Mouse (Mus musculus) kidney, embryonic 14.5 days (tissue): ENCODE results near the gene Rnasek. TPM values are rescaled to one million over a fixed set of nuclear protein-coding genes. Genes with fewer than 3 reads are reported as not detected.

Experiments
- ATAC-seq: fragments of 200-750 bp; cut with Nextera tagmentation; 2 replicates; pipeline ENCODE4 v1.8.0; 2017; ENCODE audit warnings: moderate number of reproducible peaks, mild to moderate bottlenecking, moderate TSS enrichment, moderate library complexity; ENCODE audit not compliant: low FRiP score, low TSS enrichment
- H3K27ac ChIP-seq: fragments of 300-500 bp; sonication (generic); 2 replicates; pipeline ENCODE4 v1.5.1; 2014; ENCODE audit warnings: low read depth, mild to moderate bottlenecking, low read length, moderate library complexity, mixed read lengths
- H3K27me3 ChIP-seq: fragments of 300-500 bp; sonication (generic); 2 replicates; pipeline ENCODE4 v1.6.1; 2014; ENCODE audit warnings: mild to moderate bottlenecking, low read length; ENCODE audit not compliant: control insufficient read depth, insufficient read depth
- H3K36me3 ChIP-seq: fragments of 300-500 bp; sonication (generic); 2 replicates; pipeline ENCODE4 v1.6.1; 2014; ENCODE audit warnings: low read length, mixed read lengths; ENCODE audit not compliant: control insufficient read depth, insufficient read depth
- H3K4me1 ChIP-seq: fragments of 300-500 bp; sonication (generic); 2 replicates; pipeline ENCODE4 v1.6.1; 2014; ENCODE audit warnings: low read length, mixed read lengths; ENCODE audit not compliant: control insufficient read depth, insufficient read depth
- H3K4me2 ChIP-seq: fragments of 300-500 bp; sonication (generic); replicated peaks from 2 replicates; pipeline ENCODE4 v1.6.1; 2014; ENCODE audit warnings: low read depth, mild to moderate bottlenecking, low read length
- H3K4me3 ChIP-seq: fragments of 300-500 bp; sonication (generic); 2 replicates; pipeline ENCODE4 v1.5.1; 2014; ENCODE audit warnings: mild to moderate bottlenecking, low read length
- H3K9ac ChIP-seq: fragments of 300-500 bp; sonication (generic); 2 replicates; pipeline ENCODE4 v1.6.1; 2014; ENCODE audit warnings: low read depth, mild to moderate bottlenecking, low read length, moderate library complexity
- H3K9me3 ChIP-seq: fragments of 300-500 bp; sonication (generic); 2 replicates; pipeline ENCODE4 v1.6.1; 2016; ENCODE audit warnings: low read length; ENCODE audit not compliant: control insufficient read depth
- whole genome bisulfite sequencing: fragments of 180-500 bp; shearing (Covaris S2); extraction: QIAGEN DNeasy Blood & Tissue Kit; methylation state at CpG from one replicate; pipeline ENCODE4 v1.1.7; 2014; 5-methylcytosine and 5-hydroxymethylcytosine counted together
- polyA plus RNA-seq: library from polyadenylated mRNA; unstranded; fragments of >200 nt; fragmentation: Nextera tagmentation; extraction: Ambion mirVana; gene quantifications from 2 replicates; pipeline ENCODE4 v1.2.1, GENCODE M21; 2014

Rnasek gene
- polyA plus RNA-seq, 1 experiment from 2014 or later = 173 TPM

DNA sequence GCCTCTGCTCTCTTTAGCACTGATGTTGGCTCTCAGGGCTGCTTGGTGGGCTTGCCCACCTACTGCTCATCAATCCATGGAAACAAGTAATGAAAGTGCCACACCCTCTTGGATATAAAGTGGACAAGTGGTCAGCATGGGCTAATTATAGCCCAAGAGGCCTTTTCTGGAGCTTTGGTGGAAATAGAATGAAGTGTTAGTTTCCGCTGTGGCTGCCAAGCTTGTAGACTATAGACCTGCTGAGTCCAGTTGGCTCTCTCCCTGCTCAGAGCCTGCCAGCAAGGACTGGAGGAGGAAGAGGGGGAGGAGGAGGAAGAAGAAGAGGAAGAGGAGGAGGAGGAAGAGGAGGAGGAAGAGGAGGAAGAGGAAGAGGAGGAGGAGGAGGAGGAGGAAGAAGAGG lies 26.8 kb upstream of the Rnasek start:
- H3K9ac ChIP-seq = no peak overlapping the region
- H3K4me2 ChIP-seq = no peak overlapping the region
- H3K9me3 ChIP-seq = no peaks in the 10 kb centered on the region
- no peaks in the 10 kb centered on the region for H3K4me1 ChIP-seq
- ATAC-seq = no peak
- H3K27me3 ChIP-seq = no peaks in the 10 kb centered on the region
- no peaks in the 10 kb centered on the region for H3K36me3 ChIP-seq
- 89% methylated on average over 1 of the region's 1 CpGs for WGBS
- no peak overlapping the region for H3K27ac ChIP-seq
- no peak overlapping the region for H3K4me3 ChIP-seq

DNA sequence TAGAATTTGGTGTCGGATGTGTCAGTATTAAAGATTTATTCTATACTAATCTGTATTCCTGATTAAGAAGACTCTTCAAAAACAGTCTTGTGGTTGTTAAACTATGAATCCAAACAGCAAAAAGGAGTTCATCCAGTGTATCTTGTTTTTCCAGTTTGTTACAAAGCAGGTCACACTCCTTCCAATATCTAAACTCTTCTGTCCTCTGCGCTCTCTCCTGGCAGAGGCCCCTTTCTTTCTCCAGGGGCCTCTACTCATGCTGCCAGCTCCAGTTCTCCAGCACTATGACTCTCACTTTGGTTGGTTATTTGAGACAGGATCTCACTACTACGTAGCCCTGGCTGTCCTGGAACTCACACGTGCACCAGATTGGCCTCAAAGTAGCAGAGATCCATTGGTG lies 26.2 kb upstream of the Rnasek start:
- ATAC-seq = no peak
- Histone ChIP-seq H3K9me3 (no peaks in the 10 kb centered on the region), H3K27me3 (no peaks in the 10 kb centered on the region), H3K4me3 (no peak overlapping the region), H3K4me1 (no peaks in the 10 kb centered on the region), H3K27ac (no peak overlapping the region), H3K4me2 (no peak overlapping the region), H3K9ac (no peak overlapping the region), H3K36me3 (no peaks in the 10 kb centered on the region)
- WGBS = 67% methylated on average over 4 of the region's 4 CpGs

DNA sequence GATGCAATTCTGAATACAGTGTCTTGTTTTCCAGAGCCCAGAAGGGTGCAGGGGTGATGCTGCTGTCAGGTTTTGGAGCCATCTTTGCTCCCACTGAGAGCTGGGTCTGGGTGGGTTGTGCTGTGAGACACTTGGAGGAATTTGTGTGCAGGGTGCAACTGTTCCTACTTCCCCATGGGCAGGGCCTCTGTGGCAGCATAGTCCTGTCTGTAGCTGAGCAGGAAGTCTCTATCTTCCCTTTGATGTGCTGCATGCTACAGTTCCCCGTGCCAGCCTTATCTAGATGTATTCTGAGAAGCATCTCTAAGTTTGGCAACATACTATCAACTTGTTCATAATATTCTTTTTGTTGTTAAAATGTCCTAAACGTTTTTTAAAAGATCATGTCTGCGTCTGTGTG lies 25.6 kb upstream of the Rnasek start:
- Histone ChIP-seq H3K9me3 (no peaks in the 10 kb centered on the region), H3K4me1 (no peaks in the 10 kb centered on the region), H3K4me3 (no peak overlapping the region), H3K27ac (no peak overlapping the region), H3K4me2 (no peak overlapping the region), H3K9ac (no peak overlapping the region), H3K36me3 (no peaks in the 10 kb centered on the region), H3K27me3 (no peaks in the 10 kb centered on the region)
- 63% methylated on average over 3 of the region's 3 CpGs for WGBS
- no peak for ATAC-seq

DNA sequence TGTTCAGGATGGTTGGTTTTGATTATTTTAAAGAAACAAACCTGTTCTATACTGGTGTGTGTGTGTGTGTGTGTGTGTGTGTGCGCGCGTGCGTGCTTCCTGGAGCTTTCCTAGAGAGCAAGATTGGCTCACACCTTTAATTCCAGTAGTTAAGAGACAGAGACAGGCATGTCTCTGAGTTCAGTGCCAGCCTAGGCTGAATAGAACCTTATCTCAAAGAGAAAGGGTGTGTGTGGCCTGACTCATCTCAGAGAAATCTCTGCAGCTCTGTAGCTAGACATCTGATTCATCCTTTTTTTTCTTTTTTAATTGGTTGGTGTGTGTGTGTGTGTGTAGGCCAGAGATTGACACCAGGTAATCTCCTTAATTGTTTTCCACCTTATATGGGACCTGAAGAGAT lies 19.4 kb upstream of the Rnasek start:
- 96% methylated on average over 4 of the region's 4 CpGs for WGBS
- Histone ChIP-seq H3K9ac (no peak overlapping the region), H3K27ac (no peak overlapping the region), H3K27me3 (peaks cover 14% of the 10 kb centered on the region), H3K4me3 (no peak overlapping the region), H3K4me1 (no peaks in the 10 kb centered on the region), H3K36me3 (no peaks in the 10 kb centered on the region), H3K9me3 (no peaks in the 10 kb centered on the region), H3K4me2 (no peak overlapping the region)
- no peak for ATAC-seq

DNA sequence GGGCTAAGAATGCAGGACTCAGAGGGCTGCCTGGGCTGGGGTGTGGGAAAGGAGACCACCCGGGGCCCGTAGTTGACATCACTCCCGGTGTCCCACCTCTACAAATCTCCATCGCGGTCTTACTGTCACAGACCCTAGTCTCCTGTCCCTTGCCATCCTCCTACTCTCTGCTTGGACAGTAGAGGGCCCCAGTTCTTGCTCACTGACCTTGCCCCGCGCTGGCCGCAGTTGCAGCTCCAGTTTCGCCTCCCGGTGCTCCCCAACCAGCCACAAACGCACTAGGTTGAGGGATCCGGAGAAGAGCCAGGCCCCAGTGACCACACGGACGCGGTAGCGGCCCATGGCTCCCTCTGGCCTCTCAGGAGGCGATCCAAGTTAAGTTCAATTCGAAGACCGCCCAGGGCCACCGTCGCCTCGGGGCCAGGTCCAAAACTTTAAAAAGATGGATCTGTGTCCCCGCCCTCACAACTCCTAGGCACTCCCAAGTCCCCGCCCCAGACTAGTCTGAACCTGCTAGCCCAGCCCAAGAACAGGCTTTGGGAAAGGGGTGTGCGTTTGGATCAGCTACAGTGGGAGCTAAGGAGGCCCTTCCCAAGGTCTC lies 15.4 kb upstream of the Rnasek start, which contains the start of gene Alox12:
Gene Alox12 (minus strand): TSS at position 423 of the 601 bp plus-strand sequence.
- no peaks in the 10 kb centered on the region for H3K9me3 ChIP-seq
- no peak within 1 kb of the TSS for H3K9ac ChIP-seq
- H3K4me3 ChIP-seq = peak within 1 kb of the TSS; percentile 32
- ATAC-seq = peak; percentile 72
- H3K27ac ChIP-seq = no peak within 1 kb of the TSS
- peak within 1 kb of the TSS; percentile 50 for H3K4me2 ChIP-seq
- H3K27me3 ChIP-seq = peaks cover 39% of the 10 kb centered on the region
- no peaks in the 10 kb centered on the region for H3K36me3 ChIP-seq
- no peaks in the 10 kb centered on the region for H3K4me1 ChIP-seq
- 1% methylated on average over 25 of the region's 25 CpGs for WGBS

DNA sequence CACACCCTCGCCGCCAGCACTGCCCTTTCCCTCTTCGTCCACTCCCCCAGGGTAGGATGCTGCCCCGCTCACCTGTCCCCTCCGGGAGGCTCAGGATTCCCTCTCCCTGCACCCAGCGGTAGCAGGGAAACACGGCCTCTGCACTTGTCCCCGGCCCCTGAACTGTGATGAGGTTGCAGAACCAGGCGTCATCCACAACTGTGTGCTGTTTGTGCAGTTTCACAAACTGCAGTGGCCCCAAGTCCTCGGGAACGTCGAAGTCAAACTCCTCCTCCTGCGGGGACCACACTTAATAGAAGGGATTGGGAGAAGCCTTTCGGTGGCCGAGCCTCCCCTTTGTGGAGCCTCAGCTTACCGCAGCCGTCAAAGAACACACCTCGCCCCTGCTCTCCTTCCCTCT lies 14.7 kb upstream of the Rnasek start:
- WGBS = 2% methylated on average over 18 of the region's 18 CpGs
- H3K27ac ChIP-seq = no peak overlapping the region
- H3K4me2 ChIP-seq = peak overlapping the region; percentile 50
- no peaks in the 10 kb centered on the region for H3K36me3 ChIP-seq
- H3K4me3 ChIP-seq = peak overlapping the region; percentile 32
- H3K9ac ChIP-seq = no peak overlapping the region
- peaks cover 43% of the 10 kb centered on the region for H3K27me3 ChIP-seq
- ATAC-seq = peak; percentile 24; the same call in 1 of the 2 replicates
- H3K4me1 ChIP-seq = no peaks in the 10 kb centered on the region
- no peaks in the 10 kb centered on the region for H3K9me3 ChIP-seq

DNA sequence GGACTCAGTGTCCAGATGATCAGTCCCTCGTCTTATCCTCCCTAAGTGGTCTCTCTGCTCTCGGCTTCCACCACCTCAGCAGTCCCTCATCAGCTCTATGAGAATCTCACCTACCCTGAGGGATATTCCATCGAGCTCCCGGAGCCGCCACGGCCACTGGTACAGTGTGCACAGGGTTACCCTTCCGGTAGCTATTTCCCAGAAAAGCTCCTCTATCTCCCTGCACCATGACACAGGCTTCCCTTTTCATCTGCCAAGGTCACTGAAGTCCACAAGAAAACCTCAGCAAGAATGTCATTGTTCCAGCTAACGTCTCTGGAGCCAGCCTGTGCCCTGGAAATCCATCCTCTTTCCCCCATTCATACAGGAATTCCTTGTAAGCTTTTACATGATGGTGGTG lies 12.2 kb upstream of the Rnasek start:
- H3K4me1 ChIP-seq = no peaks in the 10 kb centered on the region
- no peak overlapping the region for H3K27ac ChIP-seq
- H3K9me3 ChIP-seq = no peaks in the 10 kb centered on the region
- no peaks in the 10 kb centered on the region for H3K36me3 ChIP-seq
- ATAC-seq = no peak
- no peak overlapping the region for H3K9ac ChIP-seq
- H3K4me2 ChIP-seq = no peak overlapping the region
- 76% methylated on average over 8 of the region's 8 CpGs for WGBS
- H3K27me3 ChIP-seq = peaks cover 45% of the 10 kb centered on the region
- H3K4me3 ChIP-seq = no peak overlapping the region

DNA sequence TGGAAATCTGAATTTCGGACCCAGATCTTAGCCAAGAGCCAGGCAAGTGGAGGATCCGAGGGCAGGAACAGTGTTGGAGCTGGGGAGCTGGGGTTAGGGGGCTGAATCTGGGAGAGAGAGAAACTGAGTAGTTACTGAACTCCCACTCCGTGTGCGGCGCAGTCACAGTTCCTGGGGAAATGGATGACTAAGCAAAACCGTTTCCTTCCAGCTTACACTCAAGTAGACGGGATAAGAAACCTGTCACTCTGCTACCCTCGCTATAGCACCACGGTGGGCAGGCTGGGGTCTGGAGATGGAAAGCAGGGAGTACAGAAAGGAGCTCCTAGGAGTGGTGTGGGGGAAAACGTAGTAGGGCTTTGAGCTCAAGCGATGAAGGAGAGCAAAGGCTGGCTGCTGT lies 10.5 kb upstream of the Rnasek start:
- Histone ChIP-seq H3K4me1 (no peaks in the 10 kb centered on the region), H3K36me3 (no peaks in the 10 kb centered on the region), H3K27me3 (peaks cover 45% of the 10 kb centered on the region), H3K9ac (no peak overlapping the region), H3K4me3 (no peak overlapping the region), H3K27ac (no peak overlapping the region), H3K4me2 (no peak overlapping the region), H3K9me3 (no peaks in the 10 kb centered on the region)
- 66% methylated on average over 11 of the region's 11 CpGs for WGBS
- ATAC-seq = no peak

DNA sequence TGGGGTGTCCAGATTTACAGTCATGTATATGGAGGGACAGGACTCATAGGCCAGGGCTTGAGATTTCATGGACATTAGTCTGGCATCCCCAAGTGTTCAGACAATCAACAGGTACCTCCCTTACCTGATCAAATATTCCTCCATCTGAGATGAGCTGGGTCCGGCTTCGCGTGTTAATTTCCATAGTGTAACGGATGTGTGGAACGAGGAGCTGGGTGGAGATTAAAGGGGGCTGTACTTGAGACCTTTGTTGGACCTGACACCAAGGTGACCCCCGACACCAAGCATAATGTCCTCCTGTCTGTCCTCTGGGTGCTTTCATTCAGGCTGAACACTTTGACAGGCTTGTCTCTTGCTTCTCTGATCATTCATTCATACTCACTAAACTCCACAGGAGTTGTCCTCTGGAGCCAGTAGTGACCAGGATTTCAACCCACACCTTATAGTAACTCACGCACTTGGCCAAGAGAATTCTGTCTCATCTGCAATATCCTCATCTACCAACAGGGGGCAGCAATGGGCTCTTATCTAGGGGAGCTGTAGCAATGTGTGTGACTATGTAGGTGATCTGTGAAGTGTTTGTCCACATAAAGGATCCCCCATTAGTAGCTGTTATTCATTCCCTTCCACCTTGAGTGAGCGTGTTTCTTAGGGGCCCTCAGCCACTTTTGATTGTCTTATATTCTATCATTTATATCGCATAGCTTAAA lies 7.6 kb upstream of the Rnasek start:
- WGBS = 55% methylated on average over 9 of the region's 9 CpGs

More for the DNA sequence above, 7.6 kb upstream of the Rnasek start:
- Histone ChIP-seq H3K4me1 (no peaks in the 10 kb centered on the region), H3K4me2 (no peak overlapping the region), H3K27ac (no peak overlapping the region), H3K9me3 (no peaks in the 10 kb centered on the region), H3K36me3 (no peaks in the 10 kb centered on the region), H3K4me3 (no peak overlapping the region), H3K27me3 (peaks cover 20% of the 10 kb centered on the region), H3K9ac (no peak overlapping the region)
- ATAC-seq = peak; percentile 39; the same call in 1 of the 2 replicates
